Mouse (Mus musculus) small intestine, adult 2 months (tissue): ENCODE data around the gene Pcf11.

Source experiments
- CTCF ChIP-seq: fragments of 200-500 bp; IDR thresholded peaks from 2 replicates; pipeline ENCODE4 v1.5.1; 2012; ENCODE audit warnings: low read depth, mild to moderate bottlenecking, control low read depth, inconsistent platforms, low read length, moderate library complexity, mixed read lengths; ENCODE audit not compliant: insufficient replicate concordance, insufficient read length; ENCODE audit errors: extremely low read depth
- POLR2A ChIP-seq: fragments of 200-500 bp; IDR thresholded peaks from 2 replicates; pipeline ENCODE4 v1.6.1; 2012; ENCODE audit warnings: low read depth, mild to moderate bottlenecking, control low read depth, inconsistent platforms, low read length, moderate library complexity

DNA sequence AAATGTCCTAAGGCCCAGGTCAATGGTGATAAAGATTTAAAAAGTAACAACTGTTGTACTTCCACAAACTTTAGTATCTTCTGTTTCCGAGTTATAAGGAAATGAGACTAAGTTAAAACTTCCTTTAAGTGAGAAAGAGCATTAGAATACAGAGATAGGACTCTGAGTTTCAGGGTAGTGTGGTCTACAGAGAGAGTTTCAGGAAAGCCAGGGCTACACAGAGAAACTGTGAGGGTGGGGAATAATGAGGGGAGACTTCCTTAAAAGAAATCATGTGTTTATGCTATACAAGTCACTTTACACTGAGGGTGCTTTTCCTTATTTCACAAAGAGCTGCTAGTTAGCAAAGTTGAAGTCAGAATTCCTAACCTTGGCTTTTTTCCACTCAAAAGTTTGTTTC lies 16.4 kb downstream of the Pcf11 start:
- TF ChIP-seq CTCF = no peak
- no peak for TF ChIP-seq POLR2A
